Mouse (Mus musculus): ENCODE data around the gene Hemgn. TPM values are rescaled to one million over a fixed set of nuclear protein-coding genes. Genes with fewer than 3 reads are reported as not detected.

The Hemgn gene
- polyA plus RNA-seq, 1 experiment from 2014 or later = not detected

DNA sequence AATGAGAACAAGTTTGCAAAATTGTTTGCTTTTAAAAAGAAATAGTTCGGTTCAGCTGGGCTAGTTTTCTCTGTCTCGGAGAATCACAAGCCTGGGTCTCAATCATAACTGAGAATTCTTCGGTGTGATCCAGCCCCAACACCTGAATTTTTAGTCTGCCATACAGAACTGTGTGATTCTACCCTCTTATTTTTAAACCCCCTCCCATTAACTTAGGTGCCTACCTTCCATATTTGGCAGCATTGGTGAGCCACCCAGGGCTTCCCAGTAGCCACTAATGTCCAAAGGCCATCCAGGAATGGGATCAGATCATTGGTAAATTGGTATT lies 67.6 kb downstream of the Hemgn start:
- in situ Hi-C loops (cut with MboI; ENCODE audit: low pct_unique_long_range_greater_than_20kb) = no loop called here
- CTCF ChIA-PET = no interaction called here
- no peak for ATAC-seq
- peaks cover 20% of the 10 kb centered on the region for H3K27me3 ChIP-seq
- no peak for DNase-seq (ENCODE audit: low read depth, low spot score)
- POLR2A ChIA-PET = no interaction called here
- no peak for TF ChIP-seq CTCF (IDR thresholded peaks at IDR 0.05)

DNA sequence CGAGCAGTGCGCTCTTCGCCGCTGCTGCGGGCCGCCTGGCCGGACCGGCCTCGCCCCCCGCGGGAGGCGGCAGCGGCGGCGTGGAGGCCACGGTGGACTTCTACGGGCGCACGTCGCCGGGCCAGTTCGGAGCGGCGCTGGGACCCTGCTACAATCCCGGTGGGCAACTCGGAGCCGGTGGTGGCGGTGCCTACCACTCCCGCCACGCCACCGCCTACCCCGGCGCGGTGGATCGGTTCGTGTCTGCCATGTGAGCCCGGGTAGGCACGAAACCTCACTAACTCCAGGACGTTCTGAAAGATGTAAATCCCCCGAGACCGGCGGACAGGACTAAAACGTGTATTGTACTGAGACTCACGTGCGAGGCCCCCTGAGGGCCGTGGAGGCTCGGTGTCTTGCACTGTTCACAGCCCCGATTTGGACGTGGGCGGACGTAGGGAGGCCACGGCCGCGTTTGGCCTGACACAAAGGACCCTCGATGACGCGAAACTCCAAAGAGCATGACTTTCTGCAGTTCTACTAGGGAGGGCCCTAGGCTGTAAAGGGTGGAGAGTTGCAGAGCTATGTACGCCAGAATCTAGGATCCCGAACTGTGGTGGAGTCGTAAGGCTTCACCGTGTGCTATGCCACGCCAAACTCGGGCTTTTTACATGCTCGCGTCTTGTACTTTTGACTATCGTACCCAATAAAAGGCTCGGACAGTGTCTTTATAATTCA lies 68.1 kb downstream of the Hemgn start:
- POLR2A ChIA-PET = no interaction called here
- CTCF ChIA-PET = no interaction called here
- peaks cover 20% of the 10 kb centered on the region for H3K27me3 ChIP-seq
- TF ChIP-seq CTCF (IDR thresholded peaks at IDR 0.05) = no peak
- ATAC-seq = no peak
- DNase-seq (ENCODE audit: low read depth, low spot score) = no peak
- in situ Hi-C loops (cut with MboI; ENCODE audit: low pct_unique_long_range_greater_than_20kb) = no loop called here

DNA sequence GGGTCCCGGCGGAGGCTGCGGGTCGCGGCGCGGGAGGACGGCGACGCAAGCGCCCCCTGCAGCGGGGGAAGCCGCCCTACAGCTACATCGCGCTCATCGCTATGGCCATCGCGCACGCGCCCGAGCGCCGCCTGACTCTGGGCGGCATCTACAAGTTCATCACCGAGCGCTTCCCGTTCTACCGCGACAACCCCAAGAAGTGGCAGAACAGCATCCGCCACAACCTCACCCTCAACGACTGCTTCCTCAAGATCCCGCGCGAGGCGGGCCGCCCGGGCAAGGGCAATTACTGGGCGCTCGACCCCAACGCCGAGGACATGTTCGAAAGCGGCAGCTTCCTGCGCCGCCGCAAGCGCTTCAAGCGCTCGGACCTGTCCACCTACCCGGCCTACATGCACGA lies 69.0 kb downstream of the Hemgn start:
- ChIA-PET CTCF (no interaction called here), POLR2A (no interaction called here)
- in situ Hi-C loops (cut with MboI; ENCODE audit: low pct_unique_long_range_greater_than_20kb) = no loop called here
- TF ChIP-seq CTCF (IDR thresholded peaks at IDR 0.05) = no peak
- peaks cover 20% of the 10 kb centered on the region for H3K27me3 ChIP-seq
- ATAC-seq (no peak), DNase-seq (ENCODE audit: low read depth, low spot score) (no peak)

Other genes starting within 250 kb of the Hemgn start
- 29.1 TPM for gene Xpa, start 217.2 kb downstream of the Hemgn start, polyA plus RNA-seq (2021)
- not detected for gene Foxe1, start 69.9 kb downstream of the Hemgn start, polyA plus RNA-seq (2021)
- gene Trmo, start 24.1 kb downstream of the Hemgn start, polyA plus RNA-seq (2021) = 2.8 TPM
- gene Anp32b, start 37.4 kb upstream of the Hemgn start, polyA plus RNA-seq (2021) = 183 TPM
- 51.0 TPM for gene Nans, start 75.7 kb upstream of the Hemgn start, polyA plus RNA-seq (2021)
- gene Trim14, start 122.6 kb upstream of the Hemgn start, polyA plus RNA-seq (2021) = 0.44 TPM
- gene Coro2a, start 188.7 kb upstream of the Hemgn start, polyA plus RNA-seq (2021) = 0.12 TPM
- gene Tbc1d2, start 236.7 kb upstream of the Hemgn start, polyA plus RNA-seq (2021) = 2.3 TPM